Mouse (Mus musculus) embryo, embryonic 9.5 days (tissue): ENCODE data around the gene Krt28.

Experiments
- DNase-seq: peaks from one replicate; pipeline ENCODE4 v3.0.0-alpha.2; 2017; ENCODE audit errors: extremely low spot score

Gene Krt28

DNA sequence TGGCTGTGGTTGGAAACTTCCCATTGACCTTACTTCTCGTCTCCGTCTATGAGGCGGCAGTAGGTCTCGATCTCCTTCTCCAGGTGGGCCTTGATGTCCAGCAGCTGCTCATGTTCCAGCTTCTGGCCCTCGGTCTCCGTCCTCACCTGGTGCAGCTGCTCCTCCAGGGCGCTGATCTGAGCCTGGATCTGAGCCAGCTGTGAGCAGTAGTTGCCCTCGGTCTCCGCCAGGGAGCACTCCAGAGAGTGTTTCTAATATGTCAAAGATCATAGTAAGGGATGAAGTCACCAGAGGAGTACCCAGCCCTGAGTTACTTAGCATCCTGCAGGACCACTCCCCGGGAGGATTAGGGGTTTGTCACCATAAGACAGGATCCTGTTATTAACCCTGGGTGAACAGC lies 7.9 kb downstream of the Krt28 start:
- DNase-seq: no peak

GRCm38 (mm10) chr11:99364412-99364811 lies 10.3 kb downstream of the Krt28 start:
- DNase-seq: peak; percentile 29

GRCm38 (mm10) chr11:99361423-99361822 lies 13.3 kb downstream of the Krt28 start:
- no peak for DNase-seq

DNA sequence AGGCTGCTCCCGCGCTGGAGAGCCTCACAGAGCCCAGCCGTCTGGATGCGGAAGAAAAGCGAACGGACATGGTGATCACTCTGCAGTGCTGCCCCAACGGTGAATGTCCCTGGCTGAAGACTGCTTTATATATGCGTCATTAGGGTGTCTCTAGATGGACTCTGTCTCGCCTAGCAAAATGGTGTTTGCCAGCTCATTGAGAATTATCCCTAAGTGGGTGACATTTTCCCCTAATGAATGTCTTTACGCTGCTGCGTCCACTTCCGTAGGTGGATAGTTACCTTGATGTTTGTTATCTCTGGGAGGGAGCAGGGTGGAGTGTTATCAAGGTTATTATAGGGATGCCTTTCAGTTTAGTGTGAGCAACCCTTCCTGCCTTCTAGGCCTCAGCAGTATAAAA lies 23.7 kb downstream of the Krt28 start, which contains the start of gene Krt27:
Gene Krt27, minus strand, starts transcription at position 101 of the 400 bp plus-strand sequence.
- DNase-seq: no peak

- DNase-seq: no peak
Observed at GRCm38 (mm10) chr11:99339299-99339847, 35.3 kb downstream of the Krt28 start.

GRCm38 (mm10) chr11:99337866-99338265 lies 36.8 kb downstream of the Krt28 start, which contains the start of gene Krt26:
TSS of gene Krt26 (minus strand) at chr11:99337966.
- DNase-seq: no peak

GRCm38 (mm10) chr11:99333426-99333825 lies 41.3 kb downstream of the Krt28 start:
- DNase-seq: no peak

DNA sequence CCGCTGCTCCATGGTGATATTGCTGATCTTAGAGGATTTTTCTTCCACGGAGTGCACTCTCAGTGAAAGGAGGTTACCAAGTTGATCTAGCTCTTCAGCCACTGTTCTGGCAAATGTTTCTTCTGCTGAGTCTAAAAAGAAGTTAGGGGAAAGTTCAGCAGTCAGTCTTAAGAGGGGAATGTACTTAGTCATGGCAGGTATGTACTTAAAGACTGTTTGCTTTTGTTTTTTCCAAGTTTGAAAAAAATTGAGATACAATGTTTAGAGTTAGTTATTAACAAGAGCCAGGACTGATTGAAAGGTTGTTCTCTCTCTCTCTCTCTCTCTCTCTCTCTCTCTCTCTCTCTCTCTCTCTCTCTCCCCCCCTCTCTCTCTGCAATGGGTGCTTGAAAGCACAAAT lies 45.0 kb downstream of the Krt28 start:
- DNase-seq: no peak

DNA sequence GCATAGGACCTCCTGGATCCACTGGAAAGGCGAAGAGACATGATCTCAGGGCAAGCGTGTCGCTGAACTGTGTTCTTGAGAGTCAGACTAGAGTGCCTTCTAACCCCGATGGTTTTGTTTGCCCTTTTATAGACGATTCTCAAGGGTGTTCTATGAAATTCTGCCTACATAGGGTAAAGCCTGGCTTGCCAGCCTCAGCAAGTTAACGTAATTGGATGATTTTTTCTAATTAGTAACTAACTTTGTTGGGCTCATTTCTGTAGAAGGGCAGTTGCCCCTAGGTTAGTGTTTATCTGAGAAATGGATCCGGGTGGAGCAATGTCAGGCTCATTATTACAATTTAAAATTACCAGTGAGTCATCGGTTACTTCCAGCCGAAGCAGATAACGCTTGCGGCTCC lies 51.9 kb downstream of the Krt28 start, which contains the start of gene Krt25:
Gene Krt25, minus strand, starts transcription at position 101 of the 400 bp plus-strand sequence.
- no peak for DNase-seq

DNA sequence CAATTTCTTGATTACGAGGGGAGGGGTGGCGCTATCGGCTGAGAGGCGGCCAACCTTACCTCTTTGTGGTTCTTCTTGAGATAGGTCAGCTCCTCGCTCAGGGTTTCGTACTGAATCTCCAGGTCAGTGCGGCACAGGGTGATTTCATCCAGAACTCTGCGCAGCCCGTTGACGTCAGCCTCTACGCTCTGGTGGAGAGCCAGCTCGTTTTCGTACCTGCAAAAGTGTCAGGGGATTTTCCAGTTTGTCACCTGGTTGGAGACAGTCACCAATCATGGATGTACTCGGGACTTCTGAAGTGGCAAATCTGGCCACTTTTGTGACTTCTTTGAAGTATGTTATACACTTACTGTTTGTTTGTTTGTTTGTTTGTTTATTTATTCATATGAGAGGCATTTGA lies 53.6 kb downstream of the Krt28 start:
- DNase-seq: no peak

DNA sequence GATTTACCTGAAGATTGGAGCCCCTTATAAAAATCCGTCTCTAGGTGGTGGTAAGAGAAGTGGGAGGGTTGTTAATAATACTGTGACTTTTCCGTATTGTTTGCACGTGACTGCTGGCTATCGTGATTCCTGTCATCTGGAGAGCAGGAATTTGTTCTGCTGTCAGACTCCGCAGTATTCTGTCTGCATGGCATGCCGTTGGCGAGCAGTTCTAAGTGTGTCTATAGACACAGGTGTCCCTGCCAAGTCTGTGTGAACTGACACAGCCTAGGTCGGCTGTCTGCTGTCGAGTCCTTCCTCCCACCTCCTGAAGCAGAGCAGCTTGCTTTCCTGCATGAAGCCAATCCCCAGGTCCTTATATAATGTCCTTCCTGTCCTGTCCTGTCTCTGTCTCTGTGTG lies 55.6 kb downstream of the Krt28 start:
- no peak for DNase-seq

GRCm38 (mm10) chr11:99316543-99316942 lies 58.2 kb downstream of the Krt28 start:
- no peak for DNase-seq
